Mouse (Mus musculus) hindbrain, embryonic 15.5 days (tissue): Measurements from ENCODE around the gene Gramd2. TPM values are rescaled to one million over a fixed set of nuclear protein-coding genes. Genes with fewer than 3 reads are reported as not detected.

Experiments
- ATAC-seq: fragments of 200-750 bp; cut with Nextera tagmentation; 2 replicates; pipeline ENCODE4 v1.8.0; 2017; ENCODE audit warnings: low read depth, moderate number of reproducible peaks, moderate TSS enrichment; ENCODE audit not compliant: low FRiP score
- H3K27ac ChIP-seq: fragments of 300-500 bp; sonication (generic); replicated peaks from 2 replicates; pipeline ENCODE4 v1.5.1; 2015; ENCODE audit warnings: mild to moderate bottlenecking, inconsistent platforms
- H3K27me3 ChIP-seq: fragments of 300-500 bp; sonication (generic); 2 replicates; pipeline ENCODE4 v1.6.1; 2015; ENCODE audit warnings: control low read depth, inconsistent platforms
- H3K36me3 ChIP-seq: fragments of 300-500 bp; sonication (generic); 2 replicates; pipeline ENCODE4 v1.6.1; 2015; ENCODE audit warnings: control low read depth, inconsistent platforms
- H3K4me1 ChIP-seq: fragments of 300-500 bp; sonication (generic); replicated peaks from 2 replicates; pipeline ENCODE4 v1.6.1; 2015; ENCODE audit warnings: control low read depth, inconsistent platforms
- H3K4me2 ChIP-seq: fragments of 300-500 bp; sonication (generic); 2 replicates; pipeline ENCODE4 v1.6.1; 2015; ENCODE audit warnings: moderate library complexity, mild to moderate bottlenecking, inconsistent platforms
- H3K4me3 ChIP-seq: fragments of 300-500 bp; sonication (generic); 2 replicates; pipeline ENCODE4 v1.5.1; 2015; ENCODE audit warnings: mild to moderate bottlenecking, inconsistent platforms
- H3K9ac ChIP-seq: fragments of 300-500 bp; sonication (generic); 2 replicates; pipeline ENCODE4 v1.6.1; 2015; ENCODE audit warnings: inconsistent platforms
- H3K9me3 ChIP-seq: fragments of 300-500 bp; sonication (generic); 2 replicates; pipeline ENCODE4 v1.6.1; 2016; ENCODE audit warnings: control low read depth, inconsistent platforms
- WGBS: fragments of 180-500 bp; shearing (Covaris S2); methylation state at CpG from one replicate; pipeline ENCODE4 v1.1.7; 2015; 5-methylcytosine and 5-hydroxymethylcytosine counted together
- polyA plus RNA-seq: library from polyadenylated mRNA; unstranded; fragments of >200 nt; fragmentation: Nextera tagmentation; extraction: Ambion mirVana; gene quantifications from 2 replicates; pipeline ENCODE4 v1.2.1, GENCODE M21; 2015

The Gramd2 gene
- polyA plus RNA-seq, 1 experiment from 2014 or later: 5.2 TPM

GRCm38 (mm10) chr9:59701094-59701493, 21.1 kb downstream of the Gramd2 start:
- no peak overlapping the region for H3K4me2 ChIP-seq
- H3K4me1 ChIP-seq: no peaks in the 10 kb centered on the region
- no peaks in the 10 kb centered on the region for H3K27me3 ChIP-seq
- WGBS: 62% methylated on average over 7 of the region's 7 CpGs
- no peaks in the 10 kb centered on the region for H3K9me3 ChIP-seq
- no peak overlapping the region for H3K9ac ChIP-seq
- H3K4me3 ChIP-seq: no peak overlapping the region
- no peak for ATAC-seq
- H3K36me3 ChIP-seq: no peaks in the 10 kb centered on the region
- H3K27ac ChIP-seq: no peak overlapping the region

GRCm38 (mm10) chr9:59703099-59703498, 23.2 kb downstream of the Gramd2 start:
- no peak overlapping the region for H3K4me3 ChIP-seq
- WGBS: 75% methylated on average over 6 of the region's 6 CpGs
- H3K4me1 ChIP-seq: no peaks in the 10 kb centered on the region
- no peak overlapping the region for H3K9ac ChIP-seq
- no peak overlapping the region for H3K4me2 ChIP-seq
- no peaks in the 10 kb centered on the region for H3K9me3 ChIP-seq
- H3K27ac ChIP-seq: no peak overlapping the region
- H3K36me3 ChIP-seq: no peaks in the 10 kb centered on the region
- ATAC-seq: no peak
- H3K27me3 ChIP-seq: no peaks in the 10 kb centered on the region

GRCm38 (mm10) chr9:59706850-59707825, 27.2 kb downstream of the Gramd2 start:
- no peaks in the 10 kb centered on the region for H3K9me3 ChIP-seq
- H3K4me1 ChIP-seq: no peaks in the 10 kb centered on the region
- no peak overlapping the region for H3K27ac ChIP-seq
- no peak overlapping the region for H3K9ac ChIP-seq
- H3K4me3 ChIP-seq: no peak overlapping the region
- 72% methylated on average over 10 of the region's 10 CpGs for WGBS
- ATAC-seq: no peak
- H3K36me3 ChIP-seq: no peaks in the 10 kb centered on the region
- no peak overlapping the region for H3K4me2 ChIP-seq
- H3K27me3 ChIP-seq: no peaks in the 10 kb centered on the region

- H3K36me3 ChIP-seq: no peaks in the 10 kb centered on the region
- H3K27me3 ChIP-seq: no peaks in the 10 kb centered on the region
- no peak overlapping the region for H3K4me3 ChIP-seq
- H3K9me3 ChIP-seq: no peaks in the 10 kb centered on the region
- ATAC-seq: no peak
- H3K4me2 ChIP-seq: no peak overlapping the region
- H3K9ac ChIP-seq: no peak overlapping the region
- no peaks in the 10 kb centered on the region for H3K4me1 ChIP-seq
- 82% methylated on average over 3 of the region's 3 CpGs for WGBS
- H3K27ac ChIP-seq: no peak overlapping the region
Measured at GRCm38 (mm10) chr9:59709225-59709624, 29.3 kb downstream of the Gramd2 start.

DNA sequence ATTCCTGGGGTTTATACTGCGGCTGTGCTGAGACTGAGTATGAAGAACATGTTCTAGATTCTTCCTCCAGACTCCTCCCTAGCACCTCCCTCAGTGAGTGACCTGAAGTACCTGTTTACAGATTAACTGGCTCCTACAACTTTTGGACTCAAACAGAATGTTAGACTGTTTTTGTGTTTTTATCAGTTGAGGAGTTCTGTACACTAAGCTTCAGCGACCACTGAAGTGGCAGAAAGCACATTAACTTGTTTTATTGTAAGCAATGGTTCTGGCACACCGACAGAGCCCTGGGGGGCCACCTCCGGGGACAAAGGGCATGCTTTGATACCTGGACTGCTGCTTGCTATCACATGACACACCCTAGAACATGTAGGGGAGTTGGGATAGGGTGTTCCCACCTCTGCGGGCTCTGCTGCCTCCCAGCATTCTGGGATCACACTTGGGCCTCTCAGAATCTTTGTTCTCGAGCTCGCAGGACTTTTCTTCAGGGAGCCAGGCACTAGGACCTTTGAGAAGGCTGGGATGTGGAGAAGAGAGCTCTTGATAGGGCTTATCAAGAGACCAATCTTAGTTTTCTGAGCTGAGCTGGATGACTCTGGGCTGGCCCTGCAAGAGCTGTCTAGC, 36.4 kb downstream of the Gramd2 start:
- Histone ChIP-seq H3K27me3 (no peaks in the 10 kb centered on the region), H3K9ac (no peak overlapping the region)

GRCm38 (mm10) chr9:59718237-59718636, 38.3 kb downstream of the Gramd2 start:
- Histone ChIP-seq H3K4me1 (peaks cover 1% of the 10 kb centered on the region), H3K27me3 (no peaks in the 10 kb centered on the region), H3K27ac (no peak overlapping the region), H3K9me3 (no peaks in the 10 kb centered on the region), H3K36me3 (no peaks in the 10 kb centered on the region), H3K4me3 (no peak overlapping the region), H3K4me2 (no peak overlapping the region), H3K9ac (no peak overlapping the region)
- no peak for ATAC-seq
- WGBS: 72% methylated on average over 4 of the region's 4 CpGs

More for the DNA sequence above, 36.4 kb downstream of the Gramd2 start:
- no peak overlapping the region for H3K4me3 ChIP-seq
- ATAC-seq: no peak
- no peak overlapping the region for H3K27ac ChIP-seq
- no peaks in the 10 kb centered on the region for H3K4me1 ChIP-seq
- H3K4me2 ChIP-seq: no peak overlapping the region
- H3K9me3 ChIP-seq: no peaks in the 10 kb centered on the region
- WGBS: 84% methylated on average over 7 of the region's 7 CpGs
- no peaks in the 10 kb centered on the region for H3K36me3 ChIP-seq

DNA sequence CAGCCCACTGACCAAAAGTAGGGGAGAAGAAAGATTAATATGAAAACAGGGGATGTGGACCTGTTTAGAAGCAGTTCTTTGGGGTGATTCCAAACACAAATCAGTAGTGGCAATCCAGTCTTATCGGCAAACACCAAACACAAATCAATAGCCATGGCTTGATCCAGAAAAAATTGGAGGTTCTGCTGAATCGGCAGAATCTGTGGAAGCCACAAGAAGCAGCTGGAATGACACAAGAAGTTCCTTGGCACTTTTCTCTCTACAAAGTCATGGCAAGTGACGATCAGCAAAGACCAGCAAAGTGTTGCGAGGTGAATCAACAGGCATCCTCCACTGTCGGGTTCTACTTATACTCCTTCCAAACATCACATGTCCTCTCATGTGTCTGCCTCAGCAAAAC, 41.2 kb downstream of the Gramd2 start:
- no peak for ATAC-seq
- H3K27me3 ChIP-seq: no peaks in the 10 kb centered on the region
- no peak overlapping the region for H3K9ac ChIP-seq
- no peak overlapping the region for H3K4me2 ChIP-seq
- no peaks in the 10 kb centered on the region for H3K36me3 ChIP-seq
- H3K27ac ChIP-seq: no peak overlapping the region
- no peak overlapping the region for H3K4me3 ChIP-seq
- peaks cover 15% of the 10 kb centered on the region for H3K4me1 ChIP-seq
- 90% methylated on average over 5 of the region's 5 CpGs for WGBS
- no peaks in the 10 kb centered on the region for H3K9me3 ChIP-seq

DNA sequence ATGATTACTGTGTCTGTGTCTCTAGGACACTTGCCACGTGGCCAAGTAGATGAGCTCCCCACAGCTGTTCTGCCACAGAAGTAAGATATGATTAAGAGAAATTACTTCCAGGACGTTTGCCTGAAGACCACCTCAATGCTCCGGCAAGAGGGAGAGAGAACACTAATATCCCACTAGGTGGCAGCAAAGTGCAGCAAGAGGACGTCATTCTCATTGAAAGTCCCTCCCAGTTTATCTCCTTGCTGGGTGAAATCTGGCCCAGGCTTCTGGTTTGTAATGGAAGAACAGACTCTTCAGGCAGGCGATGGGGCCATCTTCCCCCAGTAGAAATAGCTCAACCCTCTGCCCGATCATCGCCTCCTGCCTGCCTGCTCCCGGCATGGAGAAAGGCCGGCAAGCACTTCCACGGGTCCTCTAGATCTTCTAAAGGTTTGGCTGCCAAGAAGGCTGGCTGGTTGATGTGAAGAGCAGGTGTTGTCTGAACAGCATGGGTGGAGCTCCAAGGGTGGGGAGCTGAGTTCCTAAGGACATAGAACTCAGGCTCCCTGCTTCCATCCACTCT, 43.2 kb downstream of the Gramd2 start:
- H3K36me3 ChIP-seq: no peaks in the 10 kb centered on the region
- peaks cover 15% of the 10 kb centered on the region for H3K4me1 ChIP-seq
- H3K4me2 ChIP-seq: peak overlapping the region; percentile 52
- H3K27ac ChIP-seq: no peak overlapping the region
- peak overlapping the region; percentile 21; the same call in 1 of the 2 replicates for H3K9ac ChIP-seq
- no peaks in the 10 kb centered on the region for H3K9me3 ChIP-seq
- 21% methylated on average over 10 of the region's 10 CpGs for WGBS
- peak overlapping the region; percentile 16; the same call in 1 of the 2 replicates for H3K4me3 ChIP-seq
- no peaks in the 10 kb centered on the region for H3K27me3 ChIP-seq
- peak; percentile 59; the same call in 1 of the 2 replicates for ATAC-seq

DNA sequence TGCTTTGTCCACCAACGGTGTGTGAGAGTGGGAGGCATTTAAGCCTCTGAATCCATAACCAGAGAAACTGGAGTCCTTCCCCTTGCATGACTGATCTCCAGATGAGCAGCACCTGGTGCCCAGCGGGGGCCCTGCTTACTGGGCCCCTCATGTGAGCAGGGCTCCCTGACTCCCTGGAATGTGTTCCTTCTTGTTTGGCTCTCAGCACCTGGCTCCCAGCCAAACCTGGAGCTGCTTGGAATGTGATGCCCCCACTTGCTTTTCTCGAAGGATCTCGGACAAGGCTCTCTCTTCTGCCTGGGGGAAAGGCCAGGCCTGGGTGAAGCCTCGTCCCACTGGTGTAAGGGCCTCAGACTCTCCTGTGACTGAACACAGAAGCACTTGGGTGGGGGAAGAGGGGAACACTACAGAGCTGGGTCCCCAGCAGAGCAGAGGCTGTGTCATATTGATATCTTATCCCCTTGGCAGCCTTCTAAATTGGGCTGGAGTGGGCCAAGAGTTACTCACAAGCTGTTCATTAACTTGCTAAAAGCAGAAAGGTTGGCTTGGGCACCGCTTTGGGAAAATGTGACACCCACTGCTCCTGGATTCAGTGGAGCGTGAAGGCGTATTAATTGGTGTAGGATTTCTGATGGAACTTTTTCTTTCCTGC, 44.0 kb downstream of the Gramd2 start:
- 59% methylated on average over 8 of the region's 8 CpGs for WGBS
- Histone ChIP-seq H3K36me3 (no peaks in the 10 kb centered on the region), H3K4me1 (peaks cover 15% of the 10 kb centered on the region), H3K27me3 (no peaks in the 10 kb centered on the region), H3K4me3 (no peak overlapping the region), H3K4me2 (no peak overlapping the region; the same call in 1 of the 2 replicates), H3K9ac (no peak overlapping the region), H3K27ac (no peak overlapping the region), H3K9me3 (no peaks in the 10 kb centered on the region)
- 0 out of 2 replicates have a peak, but pooled peaks have one; percentile 27 for ATAC-seq

- Histone ChIP-seq H3K27ac (no peak overlapping the region), H3K4me1 (peaks cover 15% of the 10 kb centered on the region), H3K9ac (no peak overlapping the region), H3K36me3 (no peaks in the 10 kb centered on the region), H3K4me2 (no peak overlapping the region), H3K9me3 (no peaks in the 10 kb centered on the region), H3K27me3 (no peaks in the 10 kb centered on the region), H3K4me3 (no peak overlapping the region)
- ATAC-seq: no peak
- 88% methylated on average over 10 of the region's 10 CpGs for whole genome bisulfite sequencing
Measured at GRCm38 (mm10) chr9:59725515-59725914, 45.6 kb downstream of the Gramd2 start.

DNA sequence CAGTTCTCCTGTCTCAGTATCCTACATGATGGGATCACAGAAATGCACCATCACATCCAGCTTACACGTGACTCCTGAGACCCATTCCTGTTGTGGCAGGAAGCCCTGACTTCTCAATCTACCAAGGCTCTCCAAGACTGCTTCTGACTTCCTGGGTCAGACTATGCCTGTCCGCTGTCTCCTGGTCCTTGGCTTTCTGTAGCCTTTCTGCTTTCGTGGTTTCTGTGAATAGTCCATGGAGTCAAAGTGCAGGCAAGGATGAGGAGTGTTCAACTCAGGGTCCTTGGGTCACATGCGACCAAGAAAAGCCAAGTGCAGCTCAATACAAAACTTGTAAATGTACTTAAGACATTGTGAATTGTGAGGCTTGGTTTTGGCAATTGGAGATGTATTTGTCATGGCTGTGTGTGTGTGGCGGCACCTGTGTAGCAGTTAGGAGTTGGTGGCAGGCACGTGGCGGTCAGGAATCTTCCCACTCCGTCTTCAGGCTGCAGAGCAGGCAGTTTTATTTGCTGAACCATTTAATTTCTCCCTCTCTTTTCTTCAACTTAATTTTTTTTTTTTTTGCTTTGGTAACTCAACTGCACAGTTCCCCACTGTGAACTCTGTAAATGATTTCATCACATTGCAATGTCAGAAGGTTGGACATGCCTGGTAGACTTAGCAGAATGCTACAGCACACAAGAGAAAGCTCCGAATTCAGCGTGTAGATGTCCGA, 47.8 kb downstream of the Gramd2 start:
- Histone ChIP-seq H3K9ac (no peak overlapping the region), H3K4me3 (no peak overlapping the region), H3K36me3 (no peaks in the 10 kb centered on the region), H3K9me3 (no peaks in the 10 kb centered on the region), H3K4me1 (peaks cover 15% of the 10 kb centered on the region), H3K4me2 (no peak overlapping the region), H3K27me3 (no peaks in the 10 kb centered on the region), H3K27ac (no peak overlapping the region)
- WGBS: 90% methylated on average over 11 of the region's 11 CpGs
- ATAC-seq: no peak
